Comparison of ENCODE assay signal across 24 mouse cellular contexts in the genomic region with DNA sequence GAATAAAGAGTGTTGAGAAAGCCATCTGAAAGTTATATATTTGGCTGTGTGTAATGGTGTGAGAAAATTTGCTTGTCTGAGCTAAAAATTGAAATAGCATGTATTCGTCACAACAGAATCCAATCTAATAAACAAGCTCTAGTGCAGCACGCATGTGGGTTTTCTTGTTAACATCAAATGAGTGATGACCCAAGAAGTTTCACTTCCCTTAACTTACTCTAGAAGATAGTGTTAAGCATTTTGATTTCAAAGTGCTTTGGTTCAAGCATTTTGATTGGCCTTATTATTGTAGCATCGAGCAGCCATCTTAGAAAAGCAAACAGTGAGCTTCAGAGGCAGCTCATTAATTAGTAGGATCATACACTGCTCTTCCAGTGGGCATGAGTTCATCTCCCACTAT.
"Had no signal": no experiment of that assay in that cellular context is flagged by ENCODE, and none has a peak within 500 bp of the region (broad histone marks: within the 10 kb centered on the region; RNA-seq: fewer than 3 reads in every experiment).

No protein-coding gene starts in this region.

- H3K9me3 ChIP-seq: limb, embryonic 10.5 days; limb, embryonic 13.5 days; liver, embryonic 12.5 days; liver, embryonic 15.5 days; lung, embryonic 15.5 days; neural tube, embryonic 12.5 days; neural tube, embryonic 15.5 days had no signal

- H3K36me3 ChIP-seq: limb, embryonic 10.5 days; limb, embryonic 13.5 days; liver, embryonic 12.5 days; liver, embryonic 15.5 days; lung, embryonic 15.5 days; neural tube, embryonic 12.5 days; neural tube, embryonic 15.5 days had no signal

- H3K27me3 ChIP-seq: liver, embryonic 12.5 days; liver, embryonic 15.5 days; lung, embryonic 15.5 days; neural tube, embryonic 12.5 days had no signal

- ATAC-seq: intestine, postnatal 0 days; liver, embryonic 12.5 days had no signal

- DNase-seq: kidney, adult 2 months; kidney, postnatal 25 days; layer of hippocampus, adult 9-11 months; liver; lung, adult 18-20 months; lung, postnatal 14 days; lung, postnatal 4 days; midbrain, embryonic 14.5 days; right cerebral cortex, postnatal 25 days; spleen, adult 18-20 months; thymus, adult 2 months; thymus, postnatal 14 days; thymus, postnatal 4 days had no signal

- H3K4me2 ChIP-seq: limb, embryonic 13.5 days; liver, embryonic 12.5 days; liver, embryonic 15.5 days; lung, embryonic 15.5 days; midbrain, embryonic 11.5 days; neural tube, embryonic 12.5 days; neural tube, embryonic 15.5 days had no signal

- H3K4me3 ChIP-seq: layer of hippocampus, adult 2 months; limb, embryonic 10.5 days; limb, embryonic 13.5 days; liver, embryonic 12.5 days; liver, embryonic 15.5 days; lung, embryonic 15.5 days; neural tube, embryonic 12.5 days; neural tube, embryonic 15.5 days had no signal

- H3K4me1 ChIP-seq: limb, embryonic 10.5 days; limb, embryonic 13.5 days; lung, embryonic 15.5 days; neural tube, embryonic 12.5 days; neural tube, embryonic 15.5 days had no signal

- H3K27ac ChIP-seq: kidney, postnatal 0 days; layer of hippocampus, adult 2 months; limb, embryonic 10.5 days; limb, embryonic 13.5 days; liver, embryonic 12.5 days; liver, embryonic 15.5 days; lung, embryonic 15.5 days; neural tube, embryonic 12.5 days; neural tube, embryonic 15.5 days had no signal

- H3K9ac ChIP-seq: limb, embryonic 13.5 days; liver, embryonic 12.5 days; liver, embryonic 15.5 days; lung, embryonic 15.5 days; neural tube, embryonic 12.5 days; neural tube, embryonic 15.5 days had no signal
